Mouse (Mus musculus) bone marrow macrophage, adult 2 months (primary cell): ENCODE measurements around the gene Pax1. TPM values are rescaled to one million over a fixed set of nuclear protein-coding genes. Genes with fewer than 3 reads are reported as not detected.

Source experiments
- H3K27ac ChIP-seq: 2 replicates; pipeline ENCODE4 v1.5.1; 2012; ENCODE audit warnings: low read depth, low read length; ENCODE audit not compliant: insufficient read depth
- H3K4me1 ChIP-seq: 2 replicates; pipeline ENCODE4 v1.6.1; 2012; ENCODE audit warnings: low read length; ENCODE audit not compliant: control insufficient read depth, insufficient read depth
- H3K4me3 ChIP-seq: 2 replicates; pipeline ENCODE4 v1.5.1; 2012; ENCODE audit warnings: mild to moderate bottlenecking, low read length, moderate library complexity; ENCODE audit not compliant: insufficient read depth
- CTCF ChIP-seq: IDR thresholded peaks from 2 replicates; pipeline ENCODE4 v1.5.1; 2012; ENCODE audit warnings: low read depth, mild to moderate bottlenecking, low read length, moderate library complexity
- POLR2A ChIP-seq: IDR thresholded peaks from 2 replicates; pipeline ENCODE4 v1.6.1; 2012; ENCODE audit warnings: mild to moderate bottlenecking, low read depth, low read length, borderline replicate concordance
- polyA plus RNA-seq: library from polyadenylated mRNA; stranded (reverse); fragments of >200 nt; gene quantifications from 2 replicates; pipeline ENCODE4 v1.2.4, GENCODE M21; 2012; ENCODE audit not compliant: missing spikeins, insufficient read depth, insufficient read length

Pax1 gene
- polyA plus RNA-seq, 1 experiment: not detected

GRCm38 (mm10) chr2:147371840-147372239, 10.1 kb downstream of the Pax1 start:
- H3K4me3 ChIP-seq: no peak overlapping the region
- H3K4me1 ChIP-seq: no peaks in the 10 kb centered on the region
- no peak for TF ChIP-seq POLR2A
- no peak for TF ChIP-seq CTCF

GRCm38 (mm10) chr2:147372947-147373666, 11.4 kb downstream of the Pax1 start:
- TF ChIP-seq POLR2A: no peak
- no peak for TF ChIP-seq CTCF
- H3K4me3 ChIP-seq: no peak overlapping the region
- H3K4me1 ChIP-seq: no peaks in the 10 kb centered on the region
- no peak overlapping the region for H3K27ac ChIP-seq

More at GRCm38 (mm10) chr2:147371840-147372239, 10.1 kb downstream of the Pax1 start:
- H3K27ac ChIP-seq: no peak overlapping the region

GRCm38 (mm10) chr2:147373667-147374007, 11.9 kb downstream of the Pax1 start:
- H3K4me1 ChIP-seq: no peaks in the 10 kb centered on the region
- no peak overlapping the region for H3K4me3 ChIP-seq
- no peak for TF ChIP-seq POLR2A
- no peak for TF ChIP-seq CTCF
- no peak overlapping the region for H3K27ac ChIP-seq

- no peaks in the 10 kb centered on the region for H3K4me1 ChIP-seq
- no peak for TF ChIP-seq POLR2A
- TF ChIP-seq CTCF: no peak
- no peak overlapping the region for H3K4me3 ChIP-seq
- H3K27ac ChIP-seq: no peak overlapping the region
Measured at GRCm38 (mm10) chr2:147374245-147374644, 12.5 kb downstream of the Pax1 start.

- no peak overlapping the region for H3K27ac ChIP-seq
- no peaks in the 10 kb centered on the region for H3K4me1 ChIP-seq
- no peak overlapping the region for H3K4me3 ChIP-seq
- TF ChIP-seq POLR2A (no peak), CTCF (no peak)
Measured at GRCm38 (mm10) chr2:147375019-147375715, 13.4 kb downstream of the Pax1 start.

- Histone ChIP-seq H3K27ac (no peak overlapping the region), H3K4me3 (no peak overlapping the region), H3K4me1 (no peaks in the 10 kb centered on the region)
- TF ChIP-seq CTCF (no peak), POLR2A (no peak)
Measured at GRCm38 (mm10) chr2:147378934-147379333, 17.2 kb downstream of the Pax1 start.

- Histone ChIP-seq H3K4me3 (no peak overlapping the region), H3K27ac (no peak overlapping the region), H3K4me1 (no peaks in the 10 kb centered on the region)
- TF ChIP-seq POLR2A (no peak), CTCF (no peak)
Measured at GRCm38 (mm10) chr2:147383373-147383772, 21.6 kb downstream of the Pax1 start.

GRCm38 (mm10) chr2:147386949-147387348, 25.2 kb downstream of the Pax1 start:
- Histone ChIP-seq H3K27ac (no peak overlapping the region), H3K4me3 (no peak overlapping the region), H3K4me1 (no peaks in the 10 kb centered on the region)
- TF ChIP-seq CTCF (no peak), POLR2A (no peak)

GRCm38 (mm10) chr2:147409323-147409722, 47.6 kb downstream of the Pax1 start:
- Histone ChIP-seq H3K27ac (no peak overlapping the region), H3K4me1 (no peaks in the 10 kb centered on the region), H3K4me3 (no peak overlapping the region)
- no peak for TF ChIP-seq CTCF
- TF ChIP-seq POLR2A: no peak

- Histone ChIP-seq H3K4me3 (no peak overlapping the region), H3K27ac (no peak overlapping the region), H3K4me1 (no peaks in the 10 kb centered on the region)
- no peak for TF ChIP-seq POLR2A
- TF ChIP-seq CTCF: no peak
Measured at GRCm38 (mm10) chr2:147415037-147415436, 53.3 kb downstream of the Pax1 start.
